Mouse (Mus musculus) thymus, postnatal 0 days (tissue): ENCODE data around the gene Pkd1l2. TPM values are rescaled to one million over a fixed set of nuclear protein-coding genes. Genes with fewer than 3 reads are reported as not detected.

Experiments used
- DNase-seq: peaks from one replicate; pipeline ENCODE4 v3.0.0-alpha.2; 2015; ENCODE audit warnings: low spot score
- polyA plus RNA-seq: library from polyadenylated mRNA; unstranded; fragments of >200 nt; fragmentation: Nextera tagmentation; extraction: Ambion mirVana; gene quantifications from 2 replicates; pipeline ENCODE4 v1.2.1, GENCODE M21; 2015

Pkd1l2 gene
- polyA plus RNA-seq, 1 experiment from 2014 or later: 0.13 TPM

DNA sequence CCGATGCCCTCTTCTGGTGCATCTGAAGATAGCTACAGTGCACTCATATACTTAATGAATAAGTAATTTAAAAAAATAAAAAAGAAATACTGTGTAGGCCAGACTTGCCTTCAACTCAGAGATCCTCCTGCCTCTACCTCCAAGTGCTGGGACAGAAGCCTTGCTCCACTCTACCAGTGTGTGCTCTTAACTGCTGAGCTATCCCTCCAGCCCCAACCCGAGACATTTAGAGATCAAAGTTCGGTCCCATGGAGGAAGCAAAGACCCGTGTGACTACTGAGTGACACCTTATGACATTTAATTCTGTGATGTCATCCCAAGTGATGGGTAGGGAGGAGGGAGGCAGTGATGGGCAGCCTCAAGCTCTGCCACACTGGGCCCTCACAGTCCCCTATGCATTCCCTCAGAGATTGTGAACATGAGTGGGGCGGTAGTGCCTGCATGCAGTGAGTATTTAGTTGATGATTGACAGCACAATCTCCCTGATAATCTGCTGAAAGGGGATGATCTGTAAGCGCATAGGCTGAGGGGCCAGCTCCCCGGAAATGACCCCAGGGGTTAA, 44.8 kb downstream of the Pkd1l2 start:
- no peak for DNase-seq

- DNase-seq: peak; percentile 49
Observed at GRCm38 (mm10) chr8:117033393-117033792, 48.9 kb downstream of the Pkd1l2 start.

GRCm38 (mm10) chr8:117032609-117033008, 49.6 kb downstream of the Pkd1l2 start:
- no peak for DNase-seq

GRCm38 (mm10) chr8:117031476-117031875, 50.8 kb downstream of the Pkd1l2 start:
- DNase-seq: no peak

DNA sequence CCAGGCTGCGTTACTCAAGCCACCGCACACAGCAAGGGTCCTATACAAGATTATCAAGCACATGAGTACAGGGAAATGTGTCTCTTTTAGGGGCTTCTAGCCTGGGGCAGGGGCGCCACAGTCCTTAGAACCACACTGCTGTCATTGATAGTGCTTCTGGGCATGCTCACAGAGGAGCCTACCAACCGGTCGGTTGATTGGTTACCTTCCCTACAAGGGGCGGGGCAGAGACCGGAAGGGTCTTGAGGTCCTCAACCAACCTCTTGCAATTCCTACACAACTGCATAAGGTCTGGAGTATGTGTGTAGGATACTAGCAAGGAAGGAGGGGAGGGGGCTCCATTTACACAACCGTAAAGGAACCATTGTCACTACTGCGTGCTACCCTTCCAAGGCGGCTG, 53.6 kb downstream of the Pkd1l2 start:
- no peak for DNase-seq

DNA sequence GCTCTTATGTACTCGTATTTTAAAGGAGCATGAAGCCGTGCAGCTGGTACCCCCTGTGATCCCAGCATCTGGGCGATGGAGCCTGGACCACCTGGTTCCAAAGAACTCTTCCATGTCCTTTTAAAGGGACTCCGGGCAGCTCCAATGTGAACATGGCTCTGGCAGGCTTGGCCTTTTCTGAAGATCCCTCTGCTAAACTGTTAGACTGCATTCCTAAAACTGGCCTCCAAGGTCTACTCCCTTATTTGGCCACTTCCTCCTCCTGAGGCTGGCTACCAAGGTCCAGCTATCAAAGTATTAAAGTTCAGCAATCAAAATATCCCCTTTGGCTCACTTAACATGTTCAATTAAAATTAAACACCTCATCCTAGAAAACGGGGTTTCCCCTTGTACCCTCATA, 54.6 kb downstream of the Pkd1l2 start:
- DNase-seq: no peak

GRCm38 (mm10) chr8:117022297-117022993, 59.8 kb downstream of the Pkd1l2 start:
- DNase-seq: no peak

GRCm38 (mm10) chr8:117019323-117020275, 62.6 kb downstream of the Pkd1l2 start:
- DNase-seq: no peak

GRCm38 (mm10) chr8:117017896-117018295, 64.4 kb downstream of the Pkd1l2 start:
- DNase-seq: no peak

DNA sequence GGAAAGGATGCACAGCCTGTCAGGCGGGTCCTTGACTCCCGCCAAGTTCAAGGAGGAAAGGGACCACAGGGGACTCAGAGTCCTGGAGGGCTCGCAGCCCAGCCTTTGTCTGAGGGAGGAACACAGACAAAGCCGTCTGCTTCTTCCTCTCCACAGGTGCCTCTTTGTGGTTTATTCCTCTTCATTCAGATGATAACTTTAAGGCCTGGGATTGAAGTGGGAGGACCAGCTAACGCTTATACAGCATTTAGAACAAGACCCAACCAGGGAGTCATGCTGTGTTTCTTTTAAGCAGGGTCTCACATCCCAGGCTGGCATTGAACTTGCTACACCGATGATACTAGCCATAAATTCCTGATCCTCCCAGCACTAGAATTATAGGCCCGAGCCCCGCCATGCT, 65.2 kb downstream of the Pkd1l2 start:
- no peak for DNase-seq

- no peak for DNase-seq
Observed at GRCm38 (mm10) chr8:117015670-117016069, 66.6 kb downstream of the Pkd1l2 start.

- DNase-seq: no peak
Observed at GRCm38 (mm10) chr8:117011366-117011765, 70.9 kb downstream of the Pkd1l2 start.

GRCm38 (mm10) chr8:116994016-116994716, 88.1 kb downstream of the Pkd1l2 start:
- DNase-seq: no peak

GRCm38 (mm10) chr8:116993095-116993867, 89.0 kb downstream of the Pkd1l2 start, which contains the start of gene Gcsh:
Gene Gcsh (minus strand): TSS chr8:116993537.
- peak; percentile 98 for DNase-seq

GRCm38 (mm10) chr8:116992176-116992971, 89.9 kb downstream of the Pkd1l2 start:
- DNase-seq: peak; percentile 57

DNA sequence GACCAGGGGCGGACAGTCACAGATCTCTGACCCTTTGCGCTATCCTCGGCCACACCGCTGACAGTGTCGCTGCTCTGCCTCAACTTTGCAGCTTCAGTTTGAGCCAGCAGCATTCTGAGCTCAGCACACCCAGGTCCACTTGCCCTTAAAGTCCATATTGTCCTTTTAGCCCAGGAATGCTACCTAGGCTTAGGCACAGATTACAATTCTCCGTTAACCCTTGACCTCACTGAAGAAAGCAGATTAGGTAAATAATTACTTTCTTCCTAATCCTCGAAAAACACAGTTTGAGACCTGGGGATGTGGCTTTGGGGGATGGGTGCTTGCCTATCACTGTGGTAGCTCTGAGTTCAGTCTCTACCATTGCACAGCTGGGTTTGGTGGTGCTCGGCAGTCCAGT, 91.0 kb downstream of the Pkd1l2 start:
- no peak for DNase-seq

DNA sequence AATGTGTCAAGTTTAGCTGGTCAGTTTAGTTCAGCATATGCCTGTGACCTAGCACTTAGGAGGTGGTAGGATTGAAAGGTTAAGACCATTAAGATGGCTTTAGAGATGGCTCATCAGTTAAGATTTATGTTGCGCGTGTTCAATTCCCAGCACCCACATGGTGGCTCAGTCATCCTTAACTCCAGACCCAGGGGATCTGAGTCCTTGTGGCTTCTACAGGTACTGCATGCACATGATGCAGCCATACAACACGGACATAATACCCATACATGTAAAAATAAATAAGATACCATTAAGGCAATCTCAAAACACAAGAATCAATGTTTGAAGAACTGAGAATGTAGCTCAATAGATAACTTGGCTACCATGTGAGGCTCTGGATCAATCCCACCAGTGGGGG, 92.4 kb downstream of the Pkd1l2 start:
- no peak for DNase-seq

- DNase-seq: peak; percentile 79
Observed at GRCm38 (mm10) chr8:116980117-116980516, 102.1 kb downstream of the Pkd1l2 start.

GRCm38 (mm10) chr8:116978631-116979256, 103.5 kb downstream of the Pkd1l2 start, which contains the start of gene 1700030J22Rik:
Gene 1700030J22Rik (minus strand): TSS chr8:116978959.
- peak; percentile 99 for DNase-seq
